29 mouse cellular contexts compared by ENCODE assay signal in the genomic region with DNA sequence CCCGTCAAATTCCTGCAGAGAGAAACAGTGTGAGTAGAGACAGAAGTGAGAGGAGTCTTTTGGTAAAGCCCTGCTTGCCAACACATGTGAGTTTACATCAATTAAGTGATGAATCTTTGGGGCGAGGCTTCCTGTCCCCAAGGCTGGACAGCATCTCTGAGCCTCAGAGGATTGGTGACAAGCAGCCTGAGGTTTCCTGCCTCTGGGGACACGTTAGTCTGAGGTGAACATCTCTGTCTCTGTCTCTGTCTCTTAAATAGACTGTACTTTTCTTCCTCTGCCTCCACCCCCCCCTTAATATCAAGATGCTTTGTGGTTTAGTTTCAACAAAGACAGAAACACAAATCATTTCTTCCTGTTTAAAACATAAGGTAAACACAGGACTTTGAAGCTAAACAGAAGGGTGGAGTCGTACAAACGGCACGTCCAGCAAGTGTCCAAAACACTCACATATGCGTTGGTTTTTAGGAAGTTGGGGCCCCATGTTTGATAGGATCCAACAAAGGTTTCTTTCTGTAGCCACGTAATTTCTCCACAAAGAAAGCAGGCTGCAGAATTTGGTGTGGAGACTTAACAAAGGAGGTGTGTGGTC. TPM values are rescaled to one million over a fixed set of nuclear protein-coding genes. Genes with fewer than 3 reads are reported as not detected.
DNase-seq lines count a peak whose midpoint lies in the region; ATAC-seq and TF ChIP-seq lines count a peak whose summit lies in the region.
"Had no signal": no experiment of that assay in that cellular context is flagged by ENCODE, and none has a peak within 500 bp of the region (broad histone marks: within the 10 kb centered on the region; RNA-seq: fewer than 3 reads in every experiment).

No protein-coding gene starts in this region.

- ATAC-seq in lung, embryonic 14.5 days (ENCODE audit: insufficient read depth) = no peak
- peak; percentile 85 for ATAC-seq in lung, postnatal 0 days
- ATAC-seq: CD4-positive, CD25-positive, alpha-beta regulatory T cell, adult 4 months; forebrain, embryonic 14.5 days; forebrain, postnatal 0 days; hindbrain, embryonic 16.5 days had no signal

- no peak for TF ChIP-seq CTCF in lung, embryonic 14.5 days (IDR thresholded peaks at IDR 0.05; ENCODE audit: low read depth)
- no peak for TF ChIP-seq CTCF in lung, adult 2 months (IDR thresholded peaks at IDR 0.05; ENCODE audit: insufficient read depth, low read length)
- no peak for TF ChIP-seq CTCF in lung, postnatal 0 days (IDR thresholded peaks at IDR 0.05)

- H3K4me2 ChIP-seq in lung, embryonic 14.5 days = no peak overlapping the region
- H3K4me2 ChIP-seq in lung, postnatal 0 days (replicated peaks; ENCODE audit: low read depth, low read length) = no peak overlapping the region
- H3K4me2 ChIP-seq: embryonic facial prominence, embryonic 12.5 days; embryonic facial prominence, embryonic 15.5 days; heart, embryonic 12.5 days; heart, embryonic 15.5 days; hindbrain, embryonic 13.5 days had no signal

- no peak for TF ChIP-seq POLR2A in lung, adult 2 months (IDR thresholded peaks at IDR 0.05; ENCODE audit: borderline replicate concordance, extremely low read depth, low read depth, low read length)

- peak; percentile 95 for TF ChIP-seq EP300 in lung, postnatal 0 days (IDR thresholded peaks at IDR 0.05)

- H3K9ac ChIP-seq in lung, embryonic 14.5 days = no peak overlapping the region
- no peak overlapping the region for H3K9ac ChIP-seq in lung, postnatal 0 days (replicated peaks; ENCODE audit: low read depth)
- H3K9ac ChIP-seq: embryonic facial prominence, embryonic 12.5 days; embryonic facial prominence, embryonic 15.5 days; forebrain, postnatal 0 days; heart, embryonic 12.5 days; heart, embryonic 15.5 days; hindbrain, embryonic 13.5 days had no signal

- no peaks in the 10 kb centered on the region for H3K4me1 ChIP-seq in lung, embryonic 14.5 days (ENCODE audit: insufficient read depth)
- no peaks in the 10 kb centered on the region for H3K4me1 ChIP-seq in lung, adult 2 months (ENCODE audit: control insufficient read depth, insufficient read depth, low read length)
- H3K4me1 ChIP-seq in lung, postnatal 0 days (ENCODE audit: insufficient read depth, low read depth, low read length) = no peaks in the 10 kb centered on the region
- H3K4me1 ChIP-seq: embryonic facial prominence, embryonic 12.5 days; heart, embryonic 12.5 days; heart, embryonic 15.5 days; hindbrain, embryonic 13.5 days had no signal

- H3K27ac ChIP-seq in lung, embryonic 14.5 days (ENCODE audit: low read depth) = no peak overlapping the region
- H3K27ac ChIP-seq in lung, postnatal 0 days (ENCODE audit: low read length) = no peak overlapping the region
- H3K27ac ChIP-seq: embryonic facial prominence, embryonic 12.5 days; embryonic facial prominence, embryonic 15.5 days; heart, embryonic 15.5 days; hindbrain, embryonic 10.5 days; hindbrain, embryonic 13.5 days had no signal

- no peaks in the 10 kb centered on the region for H3K36me3 ChIP-seq in lung, embryonic 14.5 days (ENCODE audit: insufficient read depth)
- H3K36me3 ChIP-seq in lung, postnatal 0 days (ENCODE audit: insufficient read depth, low read length) = no peaks in the 10 kb centered on the region
- H3K36me3 ChIP-seq: embryonic facial prominence, embryonic 12.5 days; embryonic facial prominence, embryonic 15.5 days; heart, embryonic 12.5 days; heart, embryonic 15.5 days; hindbrain, embryonic 10.5 days; hindbrain, embryonic 13.5 days had no signal

- no peaks in the 10 kb centered on the region for H3K9me3 ChIP-seq in lung, embryonic 14.5 days (ENCODE audit: low read depth, low read length)
- H3K9me3 ChIP-seq in lung, postnatal 0 days (ENCODE audit: low read length) = no peaks in the 10 kb centered on the region
- H3K9me3 ChIP-seq: embryonic facial prominence, embryonic 12.5 days; embryonic facial prominence, embryonic 15.5 days; heart, embryonic 12.5 days; heart, embryonic 15.5 days; hindbrain, embryonic 10.5 days; hindbrain, embryonic 13.5 days had no signal

- DNase-seq in lung, embryonic 14.5 days = peak; percentile 63
- no peak for DNase-seq in lung, adult 2 months
- peak; percentile 48 for DNase-seq in lung, postnatal 0 days (ENCODE audit: low spot score)
- peak; percentile 67 for DNase-seq in lung, postnatal 36 days
- DNase-seq in gastrocnemius, adult 18-20 months (ENCODE audit: low spot score) = no peak
- DNase-seq in left cerebral cortex, adult 18-20 months (ENCODE audit: low spot score in 2 of 2) = no peak
- DNase-seq: adrenal gland, adult 2 months; adrenal gland, postnatal 14 days; cerebellum, adult 11-12 months; cerebellum, adult 8-10 months; cerebellum, postnatal 14 days; forebrain, postnatal 0 days; gastrocnemius, postnatal 25 days; heart, adult 18-20 months; heart, postnatal 10 days; heart, postnatal 36 days had no signal

- WGBS in lung, embryonic 14.5 days = 37% methylated on average over 8 of the region's 8 CpGs
- WGBS in lung, adult 2 months = 32% methylated on average over 8 of the region's 8 CpGs
- 36% methylated on average over 8 of the region's 8 CpGs for WGBS in lung, postnatal 0 days

- no peaks in the 10 kb centered on the region for H3K27me3 ChIP-seq in lung, embryonic 14.5 days (ENCODE audit: insufficient read depth, low read length)
- H3K27me3 ChIP-seq in lung, postnatal 0 days (replicated peaks; ENCODE audit: insufficient read depth, low read length) = no peaks in the 10 kb centered on the region
- H3K27me3 ChIP-seq: embryonic facial prominence, embryonic 12.5 days; embryonic facial prominence, embryonic 15.5 days; heart, embryonic 12.5 days; heart, embryonic 15.5 days; hindbrain, embryonic 13.5 days had no signal

- no peak overlapping the region for H3K4me3 ChIP-seq in lung, embryonic 14.5 days (ENCODE audit: low read depth, low read length)
- no peak overlapping the region for H3K4me3 ChIP-seq in lung, adult 2 months (replicated peaks; ENCODE audit: extremely low read depth, low read depth, low read length)
- H3K4me3 ChIP-seq in lung, postnatal 0 days (ENCODE audit: low read depth, low read length) = no peak overlapping the region
- H3K4me3 ChIP-seq: embryonic facial prominence, embryonic 12.5 days; embryonic facial prominence, embryonic 15.5 days; heart, embryonic 12.5 days; heart, embryonic 15.5 days; hindbrain, embryonic 10.5 days; hindbrain, embryonic 13.5 days had no signal

RNA-seq across cellular contexts. Expression of a gene that starts 49.2 kb away (rescaled TPM):
- polyA plus RNA-seq in lung, embryonic 14.5 days (2014; fragmentation: Nextera tagmentation; extraction: Ambion mirVana) = 0.11 and 0.14 TPM in 2 replicates
- polyA plus RNA-seq in lung, adult 2 months (2012; rRNA removed) = 3.6 and 4.1 TPM in 2 replicates
- 4.6 and 5.7 TPM in 2 replicates for polyA plus RNA-seq in lung, postnatal 0 days (2015; fragmentation: Nextera tagmentation; extraction: Ambion mirVana)
- total RNA-seq in gastrocnemius, adult 18-20 months (2021) = not detected
- under 1 TPM; 0.52 to 0.65 TPM for total RNA-seq in left cerebral cortex, adult 18-20 months (2021)
- total RNA-seq: adrenal gland, adult 2 months; adrenal gland, postnatal 14 days; adrenal gland, postnatal 4 days; gastrocnemius, adult 8-10 months; gastrocnemius, postnatal 25 days; heart, postnatal 10 days; heart, postnatal 36 days; MEL had no signal
- polyA plus RNA-seq: adrenal gland, adult 2 months; C2C12; CD4-positive, CD25-positive, alpha-beta regulatory T cell, adult 4 months; heart, embryonic 12.5 days; heart, embryonic 15.5 days had no signal

Comparison
In these comparisons a context has a peak if more than half of its experiments do, and no peak if none do; other contexts are left out.
1. DNase-seq: peak in lung, embryonic 14.5 days (single experiment), lung, postnatal 0 days (single experiment) and lung, postnatal 36 days (single experiment); none in lung, adult 2 months (single experiment), gastrocnemius, adult 18-20 months (single experiment) and left cerebral cortex, adult 18-20 months (0 of 2).